Mouse (Mus musculus) stomach, adult 2 months (tissue): Measurements from ENCODE around the gene Tax1bp1. TPM values are rescaled to one million over a fixed set of nuclear protein-coding genes. Genes with fewer than 3 reads are reported as not detected.

Experiments
- polyA plus RNA-seq: library from polyadenylated mRNA; depleted of rRNA; stranded (reverse); fragments of >200 nt; gene quantifications from 2 replicates; pipeline ENCODE4 v1.2.3, GENCODE M21; 2012; rRNA removed

Gene Tax1bp1
- polyA plus RNA-seq, result 2.4 and 3.7 TPM in 2 replicates

GRCm38 (mm10) chr6:52713104-52713896 lies at the start of gene Tax1bp1:
Gene Tax1bp1, plus strand, starts transcription at chr6:52713729.

Other genes starting within 250 kb of the Tax1bp1 start
- gene Hibadh, start 73.3 kb upstream of the Tax1bp1 start, polyA plus RNA-seq, result 19.3 and 23.6 TPM in 2 replicates